Mouse (Mus musculus): ENCODE measurements around the gene Purb.
"Not testable (repeated sequence)": the region's sequence is repeated elsewhere in the genome, so short reads cannot be mapped to it uniquely, and the experiment has no call there.

Gene Purb

DNA sequence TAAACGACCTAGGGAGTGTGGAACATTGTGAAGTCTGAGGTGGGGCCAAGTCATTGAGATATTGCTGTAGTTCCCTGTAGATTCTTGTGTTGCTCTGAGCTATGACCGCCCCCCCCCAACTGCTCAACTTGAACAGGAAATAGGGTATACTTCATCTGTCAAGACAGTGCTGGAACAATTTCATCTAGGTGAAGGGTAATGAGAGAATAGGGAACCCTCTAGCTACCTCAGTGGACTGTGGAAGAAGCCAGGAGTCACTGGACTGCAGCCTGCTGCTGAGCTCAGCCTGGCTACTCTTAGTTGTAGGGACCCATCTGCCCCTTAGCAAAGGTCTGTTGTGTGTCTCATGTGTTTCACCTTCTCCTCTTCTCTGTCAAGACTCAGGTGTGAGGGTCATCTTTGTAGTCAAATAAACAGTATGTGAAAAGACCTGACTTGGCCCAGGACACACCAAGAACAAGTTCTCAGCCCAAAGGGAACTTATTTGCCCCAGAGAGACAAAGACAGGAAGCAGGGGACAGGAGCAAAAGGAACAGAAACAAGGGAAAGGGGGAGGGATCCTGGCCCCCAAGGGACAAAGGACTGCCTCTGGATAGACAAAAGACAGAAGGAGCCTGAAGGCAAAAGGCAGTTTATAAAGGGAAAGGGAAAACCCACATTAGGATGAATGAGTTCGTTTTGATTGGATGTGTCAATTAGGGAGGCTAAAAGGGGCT, 8.7 kb upstream of the Purb start:
- DNase-seq, result no peak

DNA sequence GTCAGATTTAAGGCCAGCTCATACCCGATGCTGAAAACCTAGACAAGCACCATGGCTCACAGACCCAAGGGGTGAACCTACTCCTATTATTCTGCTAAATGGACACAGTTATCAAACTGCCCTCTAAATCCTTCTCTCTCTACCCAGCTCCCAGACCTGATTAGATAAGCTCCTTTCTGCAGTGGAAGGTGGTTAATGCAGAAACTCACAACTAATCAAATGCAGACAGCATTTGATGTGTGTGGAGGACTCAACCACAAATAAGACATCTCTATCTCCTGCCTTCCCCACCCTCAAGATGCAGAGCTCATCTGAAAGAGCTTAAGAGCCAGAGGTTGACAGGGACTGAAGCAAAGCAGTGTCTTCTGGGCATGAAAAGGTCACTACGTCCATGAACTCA, 7.4 kb upstream of the Purb start:
- DNase-seq, result no peak

DNA sequence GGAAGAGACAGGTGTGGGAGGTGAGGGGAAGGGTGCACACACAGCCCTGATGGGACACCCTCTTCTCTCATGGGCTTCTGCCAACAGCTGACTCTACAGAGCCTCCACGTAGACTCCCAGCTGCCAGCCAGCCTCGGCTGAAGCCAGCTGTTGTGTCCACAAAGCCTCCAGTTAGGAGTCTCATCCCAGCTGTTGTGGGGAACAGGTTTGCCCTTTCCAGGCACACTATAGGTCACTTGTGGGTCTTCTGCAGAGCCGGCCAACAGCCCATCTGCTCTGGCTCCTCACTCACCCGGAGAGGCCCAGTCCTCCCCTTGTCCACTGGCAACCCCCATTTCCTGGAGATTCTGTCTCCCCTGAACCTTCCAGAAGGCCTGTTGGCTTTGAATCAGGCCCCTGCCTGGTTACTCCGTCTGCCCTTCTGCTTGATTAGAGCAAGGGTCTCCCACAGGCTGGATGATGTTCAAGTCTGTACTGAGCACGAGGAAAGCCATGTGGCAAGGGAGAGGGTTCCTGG, 6.0 kb upstream of the Purb start:
- DNase-seq, result no peak

DNA sequence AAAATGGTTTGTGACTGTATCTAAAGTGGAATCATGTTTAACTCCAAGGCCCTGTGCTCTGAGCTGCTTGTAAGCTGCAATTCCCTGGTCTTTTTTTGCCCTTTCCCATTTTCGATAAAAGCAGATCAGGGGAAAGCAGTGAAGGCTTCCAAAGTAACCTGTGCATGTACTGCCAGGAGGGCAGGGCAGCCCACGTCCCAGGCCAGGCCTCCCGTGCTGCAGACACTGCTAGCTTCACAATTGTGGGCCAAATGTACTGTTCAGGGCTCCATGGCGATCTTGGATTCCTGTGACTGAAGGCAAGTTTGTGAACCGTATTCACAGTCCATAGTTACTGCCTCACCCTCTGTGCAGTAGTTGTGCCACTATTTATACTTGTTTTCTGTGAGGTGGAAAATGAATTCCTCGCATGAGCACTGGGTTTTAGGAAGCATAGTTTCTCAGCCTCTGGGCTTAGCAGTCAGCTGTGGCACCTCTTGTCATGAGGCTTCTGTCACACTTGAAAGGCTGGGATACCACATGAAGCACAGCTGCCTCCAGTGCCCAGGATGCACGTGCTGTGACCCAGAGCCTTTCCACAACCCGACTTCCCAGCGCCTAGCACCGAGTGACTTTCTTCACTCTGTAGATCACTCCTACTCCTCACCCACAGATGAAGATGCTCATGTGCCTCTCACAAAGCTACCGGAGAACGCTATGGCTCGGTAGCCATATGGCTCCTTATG, 5.1 kb upstream of the Purb start:
- no peak for DNase-seq

DNA sequence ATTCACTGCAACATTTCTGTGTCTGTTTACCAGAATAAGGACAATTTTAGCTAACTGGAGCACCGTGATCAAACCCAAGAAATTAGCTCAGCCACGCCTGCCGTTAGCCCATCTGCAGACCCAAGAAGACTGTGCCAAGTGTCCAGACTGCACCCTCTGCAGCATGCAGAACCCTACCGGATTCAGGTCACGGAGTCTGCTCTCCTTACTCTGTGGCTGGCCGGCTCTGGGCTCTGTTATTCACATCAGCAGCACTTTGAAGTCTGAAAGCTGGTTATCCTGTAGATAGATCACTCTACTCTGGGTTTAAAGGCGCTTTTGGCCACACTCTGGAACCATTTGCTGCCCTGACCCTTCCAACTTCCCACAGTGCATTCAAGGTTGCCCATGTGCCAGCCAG, 4.5 kb upstream of the Purb start:
- no peak for DNase-seq

DNA sequence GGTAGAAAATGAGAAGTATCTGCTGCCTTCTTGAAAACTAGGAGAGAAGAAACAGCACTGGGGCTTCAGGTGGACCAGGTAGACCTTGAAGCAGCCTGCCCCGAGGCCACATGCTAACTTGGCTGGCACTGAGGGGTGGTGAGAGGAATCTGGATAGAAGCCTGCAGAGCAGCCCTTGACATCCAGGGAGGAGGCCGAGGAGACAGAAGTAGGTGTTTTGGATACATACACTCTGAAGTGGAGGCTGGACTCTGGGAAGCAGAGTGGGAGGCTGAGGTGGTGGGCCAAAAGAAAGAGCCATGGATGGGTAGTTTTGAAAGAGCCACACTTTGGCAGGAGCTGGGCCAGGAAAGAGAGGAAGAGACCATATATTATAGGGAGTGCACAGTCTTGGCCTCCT, 3.5 kb upstream of the Purb start:
- DNase-seq, result no peak

DNA sequence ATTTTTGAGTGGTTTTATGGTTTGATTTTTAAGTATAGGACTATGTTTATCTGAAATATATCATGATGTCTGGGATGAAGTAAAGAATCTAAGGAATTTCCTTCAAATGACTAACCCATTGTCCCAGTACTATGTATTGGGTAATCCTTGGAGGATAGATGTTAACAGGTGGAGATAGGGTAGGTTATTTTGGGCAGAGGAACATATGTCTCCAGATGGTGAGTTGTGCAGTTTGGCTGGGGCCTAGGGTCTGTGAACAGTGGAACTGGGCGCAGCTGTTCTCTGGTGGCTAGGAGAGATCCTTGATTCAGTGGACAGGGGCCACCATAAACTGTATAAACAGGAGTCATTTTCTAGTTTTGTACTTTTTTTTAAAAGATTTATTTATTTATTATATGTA, 1.6 kb upstream of the Purb start:
- DNase-seq, result no peak

DNA sequence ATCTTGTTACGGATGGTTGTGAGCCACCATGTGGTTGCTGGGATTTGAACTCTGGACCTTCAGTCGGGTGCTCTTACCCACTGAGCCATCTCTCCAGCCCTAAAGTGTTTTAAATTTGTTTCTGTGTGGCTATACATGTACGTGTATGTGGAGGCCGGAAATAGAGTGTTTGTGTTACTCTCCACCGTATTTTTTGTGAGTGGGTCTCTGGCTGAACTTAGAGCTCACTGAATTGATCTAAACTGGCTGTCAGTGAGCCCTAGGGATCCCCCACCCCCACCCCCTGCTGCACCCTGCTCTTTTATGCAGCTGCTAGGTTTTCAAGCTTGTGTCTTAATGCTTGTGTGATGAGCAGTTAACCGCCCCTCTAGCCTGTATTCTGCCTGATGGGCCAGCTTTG, 1.2 kb upstream of the Purb start:
- DNase-seq, result no peak

DNA sequence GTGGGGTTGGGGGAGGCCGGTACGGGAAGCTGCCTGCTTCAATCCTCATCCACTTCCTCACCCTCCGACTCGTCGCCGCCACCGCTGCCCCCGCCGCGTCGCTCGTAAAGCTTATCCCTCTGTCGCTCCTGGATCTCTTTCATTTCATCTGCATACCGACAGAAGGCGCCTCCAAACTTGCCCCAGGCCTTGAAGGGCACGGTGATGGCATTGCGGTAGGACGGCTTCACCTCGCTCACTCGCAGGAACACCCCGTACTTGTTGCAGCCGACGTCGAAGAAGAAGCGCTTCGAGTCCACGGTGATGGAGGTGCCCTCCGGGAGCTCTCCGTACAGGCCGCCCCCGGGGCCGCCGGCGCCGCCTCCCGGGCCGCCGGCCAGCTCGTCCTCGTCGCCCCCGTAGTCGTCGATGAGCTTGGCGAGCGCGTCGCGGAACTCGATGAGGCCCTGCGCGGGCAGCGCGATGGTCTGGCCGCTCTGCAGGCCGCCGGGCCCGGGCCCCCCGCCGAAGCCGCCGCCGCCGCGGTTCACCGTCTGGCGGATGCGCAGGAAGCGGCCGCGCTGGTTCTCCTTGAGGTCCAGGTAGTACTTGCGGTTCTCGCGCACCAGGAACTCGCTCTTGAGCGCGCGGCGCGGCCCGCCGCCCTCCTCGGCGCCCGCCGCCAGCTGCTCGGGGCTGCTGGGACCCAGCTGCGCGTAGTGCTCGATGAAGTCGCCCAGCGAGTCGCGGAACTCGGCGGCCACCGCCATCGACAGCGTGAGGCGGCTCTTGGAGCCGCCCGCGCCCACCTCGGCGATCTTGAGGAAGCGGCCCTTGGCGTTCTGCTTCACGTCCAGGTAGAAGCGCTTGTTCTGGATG, 614 bp downstream of the Purb start:
- DNase-seq, result peak; percentile 65 to 72

DNA sequence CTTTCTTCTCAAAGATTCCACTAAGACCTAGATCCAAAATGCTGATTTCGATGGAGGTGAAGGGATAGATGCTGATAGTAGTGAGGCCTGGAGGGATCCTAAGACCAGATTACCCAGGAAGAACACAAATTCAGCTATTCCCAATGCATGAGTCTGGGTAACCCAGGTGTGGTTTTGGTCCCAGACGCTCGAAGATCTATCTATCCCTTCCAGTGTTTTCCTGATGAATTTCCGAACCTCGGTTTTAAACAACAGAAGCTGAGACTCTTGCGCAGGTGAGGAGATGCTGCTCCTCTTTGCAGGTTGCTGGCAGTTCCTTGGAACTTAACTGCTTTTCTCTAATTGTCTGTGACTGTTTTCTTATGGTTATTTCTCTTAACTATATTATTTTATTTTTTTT, 1.3 kb downstream of the Purb start:
- DNase-seq, result no peak

DNA sequence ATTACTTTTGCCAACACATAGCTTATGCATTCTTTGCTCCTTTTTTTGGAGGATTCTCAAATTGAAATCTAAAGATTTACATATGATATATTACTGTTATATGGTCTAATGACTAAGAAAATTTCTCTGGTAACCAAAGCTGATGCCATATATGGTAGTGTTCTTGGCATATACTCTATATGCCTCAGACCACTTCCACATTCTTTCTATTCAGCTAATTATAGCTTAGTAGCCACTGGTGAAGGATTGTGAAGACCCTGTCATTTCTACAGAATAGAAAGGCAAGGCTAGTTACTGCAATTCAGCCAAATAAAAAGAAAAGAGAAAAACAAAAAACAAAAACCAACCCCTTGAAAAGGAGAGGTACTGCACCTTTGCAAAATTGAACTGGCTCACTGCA, 3.6 kb downstream of the Purb start:
- no peak for DNase-seq

DNA sequence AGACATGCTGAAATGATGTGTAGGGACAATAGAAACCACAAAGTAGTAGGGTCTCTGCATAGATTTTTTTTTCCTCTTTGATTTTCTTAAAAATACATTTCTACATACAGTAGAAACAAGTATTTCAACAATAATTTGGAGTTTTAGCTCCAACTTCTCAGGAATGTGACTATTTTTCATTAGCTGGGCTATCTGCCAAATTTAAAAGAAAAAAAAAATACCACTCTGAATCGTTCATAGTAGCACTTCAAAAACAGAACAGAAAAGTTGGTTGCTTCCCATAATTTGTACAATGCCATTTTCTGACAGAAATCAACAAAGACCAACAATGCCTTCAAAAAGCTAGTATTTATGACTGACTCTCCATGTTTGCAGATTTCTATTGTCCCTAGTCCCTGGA, 4.2 kb downstream of the Purb start:
- no peak for DNase-seq

DNA sequence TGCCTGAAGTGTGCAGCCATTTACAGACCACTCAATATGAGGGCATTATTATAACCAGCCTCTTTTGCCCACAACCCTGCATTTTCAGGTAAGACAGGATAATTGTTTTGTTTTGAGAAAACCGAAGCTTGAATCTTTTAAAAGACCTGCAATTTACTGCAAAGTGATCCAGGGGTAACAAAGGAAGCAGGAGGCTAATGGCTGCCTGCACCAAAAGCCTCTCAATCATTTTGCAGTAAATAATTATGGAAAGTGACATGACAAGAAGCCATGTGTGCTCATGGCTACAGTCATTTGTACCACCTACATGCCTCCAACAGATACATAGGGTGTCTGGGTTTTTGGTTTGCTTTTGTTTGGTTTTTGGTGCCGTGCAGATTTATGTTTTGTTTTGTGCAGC, 4.7 kb downstream of the Purb start:
- no peak for DNase-seq

DNA sequence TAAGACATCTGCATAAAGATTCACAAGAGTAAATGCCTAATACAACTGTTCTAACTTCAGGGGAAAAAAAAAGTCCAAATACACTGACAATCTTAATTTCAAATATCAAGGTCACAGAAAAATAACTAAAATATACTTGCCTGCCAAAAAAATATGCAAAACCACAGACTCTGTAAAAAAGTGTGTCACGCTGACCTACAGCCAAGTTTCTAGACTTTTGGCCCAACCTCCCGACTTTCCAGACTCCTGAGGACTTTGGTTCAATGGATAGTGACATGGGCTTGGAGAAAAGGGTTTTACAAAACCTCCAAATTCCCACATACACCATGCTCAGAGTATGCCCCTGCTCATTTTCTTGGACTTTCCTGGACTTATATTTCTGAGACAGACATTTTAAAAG, 7.2 kb downstream of the Purb start:
- no peak for DNase-seq

DNA sequence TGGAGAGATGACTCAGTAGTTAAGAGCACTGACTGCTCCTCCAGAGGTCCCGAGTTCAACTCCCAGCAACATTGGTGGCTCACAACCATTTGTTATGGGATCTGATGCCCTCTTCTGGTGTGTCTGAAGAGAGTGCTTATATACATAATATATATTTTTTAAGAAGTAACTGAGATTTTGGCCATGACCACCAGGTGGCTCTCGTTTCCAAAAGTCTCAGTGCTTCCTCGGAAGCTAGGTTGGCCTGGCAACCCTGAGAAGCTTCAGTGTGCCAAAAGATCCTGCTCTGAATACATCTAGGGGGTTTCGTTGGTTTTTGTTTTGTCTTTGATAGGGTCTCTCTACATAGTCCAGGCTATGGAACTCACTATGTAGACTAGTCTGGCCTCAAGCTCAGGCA, 10.6 kb downstream of the Purb start:
- DNase-seq, result peak; percentile 63 to 70

DNA sequence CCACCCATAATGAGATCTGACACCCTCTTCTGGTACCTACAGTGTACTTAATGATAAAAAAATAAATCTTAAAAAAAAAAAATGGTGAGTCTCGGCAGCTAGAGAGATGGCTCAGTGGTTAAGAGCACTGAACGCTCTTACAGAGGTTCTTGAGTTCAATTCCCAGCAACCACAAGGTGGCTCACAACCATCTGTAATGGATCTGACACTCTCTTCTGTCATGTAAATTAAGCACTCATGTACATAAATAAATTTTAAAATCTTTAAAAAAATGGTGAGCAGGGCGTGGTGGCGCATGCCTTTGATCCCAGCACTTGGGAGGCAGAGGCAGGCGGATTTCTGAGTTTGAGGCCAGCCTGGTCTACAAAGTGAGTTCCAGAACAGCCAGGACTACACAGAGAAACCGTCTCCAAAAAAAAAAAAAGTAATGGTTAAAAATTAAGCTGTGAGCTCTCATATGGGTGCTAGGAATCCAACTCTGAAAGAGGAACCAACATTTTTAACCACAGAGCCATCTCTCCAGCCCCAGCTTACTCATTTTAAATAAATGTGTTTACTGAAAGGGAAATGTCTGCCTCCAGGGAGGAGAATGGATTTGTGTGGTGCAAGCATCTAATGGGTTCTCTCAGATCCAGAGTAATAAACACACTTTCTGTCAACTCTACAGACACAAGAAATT, 12.4 kb downstream of the Purb start:
- no peak for DNase-seq

DNA sequence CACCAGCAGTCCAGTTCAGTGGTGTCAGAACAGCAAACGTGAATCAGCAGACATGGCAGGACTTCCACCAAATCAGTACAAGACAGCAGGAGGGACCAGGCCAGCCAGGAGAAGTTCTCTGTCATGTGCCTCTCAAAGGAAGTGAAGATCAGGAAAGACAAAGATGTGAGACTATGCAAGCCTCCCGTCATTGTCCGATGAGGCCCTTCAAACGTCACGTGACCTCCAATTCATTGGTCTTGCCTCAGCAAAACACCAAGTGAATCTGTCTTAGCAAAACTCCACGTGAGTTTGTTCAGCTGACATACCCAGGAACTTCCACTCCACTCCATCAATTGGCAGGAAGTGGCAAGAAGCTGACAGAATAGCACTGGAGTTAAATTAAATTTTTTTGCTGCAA, 19.6 kb downstream of the Purb start:
- no peak for DNase-seq

DNA sequence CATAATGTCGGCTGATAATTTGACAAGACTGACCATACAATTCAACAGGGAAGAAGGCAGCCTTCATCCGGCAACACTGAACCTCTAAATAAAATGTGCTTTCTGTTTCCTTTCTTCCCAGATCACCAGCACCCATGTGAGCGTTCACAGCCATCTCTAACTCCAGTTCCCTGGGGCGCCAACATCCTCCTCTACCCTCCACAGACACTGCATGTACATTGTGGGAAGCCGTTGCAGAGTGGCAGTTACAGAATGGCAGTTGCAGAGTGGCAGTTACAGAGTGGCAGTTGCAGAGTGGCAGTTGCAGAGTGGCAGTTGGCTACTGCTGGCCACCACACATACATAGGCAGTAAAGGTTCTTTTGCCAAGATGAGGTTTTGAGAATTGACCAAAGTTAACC, 27.6 kb downstream of the Purb start:
- DNase-seq, result not testable (repeated sequence)

DNA sequence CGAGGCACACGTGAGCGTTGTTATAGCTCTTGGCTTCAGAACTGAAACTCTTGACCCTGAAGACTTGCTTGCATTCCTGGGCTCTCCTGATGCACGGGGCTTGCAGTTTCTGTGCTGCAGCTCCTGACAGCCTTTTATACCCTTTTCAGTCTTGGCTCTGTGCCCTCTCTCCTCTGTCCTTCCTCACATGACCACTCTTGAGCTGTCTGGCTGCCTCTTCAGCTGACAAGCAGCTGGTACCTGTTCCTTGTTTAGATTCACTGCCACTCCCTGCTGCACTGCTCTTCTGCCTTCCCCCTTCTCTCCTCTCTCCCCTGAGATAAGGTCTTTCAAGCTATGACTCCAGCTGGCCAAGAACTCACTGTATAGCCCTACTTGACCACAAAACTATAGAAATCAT, 28.2 kb downstream of the Purb start:
- DNase-seq, result no peak

DNA sequence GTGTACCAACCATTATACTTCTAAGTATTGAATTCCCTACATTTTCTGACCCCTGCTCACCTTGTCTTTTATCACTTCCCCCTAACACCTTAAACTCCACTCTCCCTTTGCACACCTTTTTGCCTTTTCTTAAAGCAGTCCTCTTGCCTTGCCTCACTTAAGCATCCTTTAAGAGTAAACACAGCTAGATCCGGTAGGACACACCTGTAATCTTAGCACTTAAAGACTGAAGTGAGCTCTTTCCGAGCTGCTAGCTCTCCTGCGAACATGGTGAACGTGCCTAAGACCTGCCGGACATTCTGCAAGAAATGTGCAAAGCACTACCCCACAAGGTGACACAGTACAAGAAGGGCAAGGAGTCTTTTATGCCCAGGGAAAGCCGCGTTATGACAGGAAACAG, 29.8 kb downstream of the Purb start:
- DNase-seq, result no peak

DNA sequence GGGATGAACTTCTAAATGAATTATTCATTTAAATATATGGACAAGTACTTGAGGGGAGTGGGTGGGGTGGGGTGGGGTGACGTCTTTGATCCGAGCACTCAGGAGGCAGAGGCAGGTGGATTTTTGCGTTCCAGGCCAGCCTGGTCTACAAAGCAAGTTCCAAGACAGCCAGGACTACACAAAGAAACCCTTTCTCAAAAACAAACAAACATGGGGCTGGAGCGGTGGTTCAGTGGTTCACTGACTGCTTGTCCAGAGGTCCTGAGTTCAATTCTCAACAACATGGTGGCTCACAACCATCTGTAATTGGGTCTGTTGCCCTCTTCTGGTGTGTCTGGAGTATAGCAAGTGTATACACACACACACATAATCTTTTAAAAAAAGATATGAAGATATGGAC, 30.3 kb downstream of the Purb start:
- DNase-seq, result no peak

DNA sequence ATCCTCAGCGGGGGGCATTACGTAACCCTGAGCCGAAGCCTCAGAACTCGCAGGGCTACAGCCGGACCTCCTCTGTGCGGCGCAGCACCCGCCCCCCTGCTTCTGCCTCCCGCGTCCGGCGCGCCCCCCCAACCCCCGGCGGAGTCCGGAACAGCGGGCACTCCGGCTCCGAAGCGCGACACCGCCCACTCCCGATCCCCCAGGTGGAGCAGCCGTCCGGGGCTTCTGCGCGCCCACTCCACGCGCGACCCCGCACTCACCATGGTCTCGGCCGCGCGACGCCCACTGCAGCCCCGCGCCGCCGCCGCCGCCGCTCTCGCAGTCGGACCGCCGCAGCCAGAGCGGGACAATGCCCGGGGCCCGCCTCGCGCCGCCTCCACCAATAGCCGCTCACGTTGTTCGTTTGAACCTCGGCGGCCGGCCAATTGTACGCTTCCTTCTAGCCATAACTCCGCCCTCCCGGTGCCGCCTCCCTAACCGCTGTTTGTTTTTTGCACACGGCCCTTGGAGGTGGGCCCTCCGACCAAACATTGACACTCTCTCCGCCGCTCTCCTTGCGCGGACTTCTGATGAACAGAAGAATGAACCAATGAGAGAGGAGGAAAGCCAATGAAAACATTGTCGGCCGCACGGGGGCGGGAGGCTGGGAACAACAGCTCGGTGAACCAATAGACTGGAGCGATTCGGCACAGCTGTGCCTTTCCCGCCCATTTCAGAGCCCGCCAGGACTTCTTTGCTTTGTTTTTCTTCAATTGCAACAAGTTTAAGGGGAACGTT, 31.5 kb downstream of the Purb start, which contains the start of gene H2afv:
H2afv (minus strand) TSS at position 367 of the 777 bp plus-strand sequence.
- peak; percentile 98 to 99 for DNase-seq
